Mouse (Mus musculus) heart, postnatal 4 days (tissue): ENCODE data around the gene Mgrn1. TPM values are rescaled to one million over a fixed set of nuclear protein-coding genes. Genes with fewer than 3 reads are reported as not detected.

Experiments used
- DNase-seq: peaks from one replicate; pipeline ENCODE4 v3.0.0; 2021
- total RNA-seq, 2 experiments: library from RNA; stranded (reverse); gene quantifications; 2 replicates each; pipeline ENCODE4 v1.2.3; 2021

Gene Mgrn1
- 100 to 1,000 TPM; 170 to 187 TPM for total RNA-seq

DNA sequence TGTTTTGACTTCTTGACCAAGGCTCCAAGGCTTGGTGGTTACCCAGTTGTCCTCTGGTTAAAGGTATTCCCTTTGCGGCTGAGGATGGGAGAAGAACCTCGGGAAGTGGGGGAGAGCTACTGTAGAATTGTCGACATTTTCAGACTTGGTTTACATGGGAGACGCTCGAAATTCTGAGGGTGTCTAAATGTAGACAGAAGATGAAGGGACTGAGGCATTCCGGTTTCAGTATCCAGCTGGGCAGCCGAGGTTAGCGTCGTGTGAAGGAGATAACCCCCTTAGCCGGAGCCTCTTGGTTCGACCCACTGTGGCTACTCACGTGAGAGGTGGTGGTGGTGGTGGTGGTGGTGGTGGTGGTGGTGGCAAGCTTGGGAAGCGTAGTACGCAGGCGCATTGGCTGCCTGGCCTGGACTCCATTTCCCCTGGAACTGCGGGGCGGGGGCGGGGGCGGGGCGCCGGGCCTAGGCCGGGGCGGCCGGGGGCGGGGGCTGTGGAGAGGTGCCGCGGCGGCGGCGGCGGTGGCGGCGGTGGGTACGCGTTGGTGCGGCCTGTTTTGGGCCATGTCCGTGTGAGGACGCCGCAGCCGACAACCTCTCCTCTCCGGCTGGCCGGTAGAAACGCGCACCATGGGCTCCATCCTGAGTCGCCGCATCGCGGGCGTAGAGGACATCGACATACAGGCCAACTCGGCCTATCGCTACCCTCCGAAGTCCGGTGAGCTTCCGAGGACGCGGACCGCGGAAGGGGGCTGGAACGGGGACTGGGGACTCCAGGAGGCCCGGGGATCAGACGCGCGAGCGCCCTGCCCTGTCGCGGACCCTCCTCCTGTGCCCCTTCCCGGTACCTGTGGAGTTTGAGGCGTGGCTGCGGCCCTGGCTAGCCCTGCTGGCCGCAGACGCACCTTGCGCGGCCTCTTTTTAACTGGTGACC lies at the start of gene Mgrn1:
Gene Mgrn1 (plus strand): TSS at position 490 of the 930 bp plus-strand sequence.
- peak; percentile 90 for DNase-seq

DNA sequence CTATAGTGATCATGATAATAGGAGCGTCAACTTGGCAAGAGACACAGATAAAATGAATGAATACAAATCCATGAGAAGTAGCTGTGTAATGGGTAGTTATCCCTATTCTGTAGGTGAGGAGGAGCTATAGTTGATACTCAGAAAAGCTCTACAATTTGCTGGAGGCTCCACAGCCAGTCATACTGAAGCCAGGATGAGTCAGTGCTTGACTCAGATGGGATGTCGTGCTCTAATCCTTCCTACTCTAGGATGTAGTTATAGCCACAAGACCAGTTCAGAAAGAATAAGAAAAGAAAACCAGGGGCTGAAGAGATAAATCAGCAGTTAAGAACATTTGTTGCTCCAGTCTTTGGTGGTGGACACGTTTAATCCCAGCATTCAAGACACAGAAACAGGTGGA lies 48.4 kb upstream of the Mgrn1 start:
- no peak for DNase-seq

DNA sequence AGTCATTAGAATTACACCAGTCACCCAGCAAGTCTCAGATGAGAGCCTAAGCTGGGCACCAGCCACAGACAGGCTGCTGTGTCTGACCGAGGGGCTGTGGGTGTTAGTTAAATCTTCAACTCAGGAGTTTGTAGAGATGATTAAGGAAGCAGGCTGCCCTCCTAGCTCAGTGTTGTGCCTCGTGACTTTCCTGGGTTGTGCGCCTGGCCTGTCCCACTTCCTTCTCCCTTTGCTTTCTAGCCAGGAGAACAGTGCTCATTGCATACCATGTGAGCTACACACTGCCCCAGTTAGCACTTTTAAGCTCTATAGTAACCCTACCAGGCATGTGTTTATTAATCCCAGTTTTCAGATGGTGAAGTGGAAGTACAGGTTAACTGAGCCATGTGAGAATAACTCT lies 46.5 kb upstream of the Mgrn1 start:
- no peak for DNase-seq

DNA sequence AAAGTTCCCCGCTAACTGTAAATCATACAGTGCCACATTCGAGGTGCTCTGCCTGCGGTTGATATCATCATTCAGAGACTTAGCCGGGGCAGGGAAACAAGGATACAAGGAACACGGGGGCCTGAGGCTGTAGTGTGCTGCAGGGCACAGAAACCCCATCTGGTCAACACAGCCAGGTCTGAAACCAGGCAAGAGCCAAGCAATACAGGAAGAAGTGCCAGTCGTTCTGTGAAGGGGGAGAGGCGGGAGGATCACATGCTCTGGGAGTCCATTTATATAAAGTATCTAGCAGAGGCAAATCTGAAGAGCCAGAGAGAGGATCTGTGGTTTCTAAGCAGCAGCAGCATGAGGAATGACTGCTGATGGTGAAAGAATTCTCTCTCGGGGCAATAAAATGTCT lies 45.8 kb upstream of the Mgrn1 start:
- no peak for DNase-seq

DNA sequence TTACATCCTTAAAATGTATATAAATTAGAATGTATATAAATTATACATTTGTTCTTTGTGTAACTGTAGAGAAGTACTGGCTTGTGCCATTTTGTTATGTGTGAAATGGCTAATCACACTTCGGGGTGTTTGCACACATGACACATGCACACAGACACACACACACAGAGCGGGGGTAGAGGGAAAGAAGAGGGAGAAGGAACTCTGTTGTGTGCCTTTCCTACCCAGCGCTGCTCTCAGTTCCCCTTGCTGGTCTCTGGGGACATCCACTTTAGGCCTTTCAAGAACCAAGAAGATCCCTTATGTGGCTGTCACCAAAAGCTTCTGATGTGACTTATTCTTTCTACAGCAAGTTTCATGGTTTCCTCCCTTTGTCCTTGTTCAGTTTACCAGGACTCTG lies 39.0 kb upstream of the Mgrn1 start:
- no peak for DNase-seq

DNA sequence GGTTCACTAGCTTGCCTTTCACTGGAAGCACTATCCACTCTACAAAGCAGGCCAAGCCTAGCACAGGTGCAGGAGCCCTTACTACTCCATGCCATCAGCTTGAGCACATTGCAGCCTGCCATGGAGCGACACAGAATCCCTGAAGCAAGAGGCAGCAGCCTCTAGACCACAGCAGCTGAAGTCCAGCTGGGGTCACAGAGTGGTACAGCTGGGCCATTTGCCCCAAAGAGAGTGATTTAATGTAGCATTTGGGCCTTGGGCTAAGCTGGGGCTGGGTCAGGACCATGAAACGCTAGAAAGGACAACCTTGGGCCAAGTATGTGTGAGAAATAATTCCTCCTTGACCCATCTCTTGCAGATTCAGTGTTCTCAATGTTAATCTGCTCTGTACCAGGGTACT lies 38.0 kb upstream of the Mgrn1 start:
- no peak for DNase-seq

DNA sequence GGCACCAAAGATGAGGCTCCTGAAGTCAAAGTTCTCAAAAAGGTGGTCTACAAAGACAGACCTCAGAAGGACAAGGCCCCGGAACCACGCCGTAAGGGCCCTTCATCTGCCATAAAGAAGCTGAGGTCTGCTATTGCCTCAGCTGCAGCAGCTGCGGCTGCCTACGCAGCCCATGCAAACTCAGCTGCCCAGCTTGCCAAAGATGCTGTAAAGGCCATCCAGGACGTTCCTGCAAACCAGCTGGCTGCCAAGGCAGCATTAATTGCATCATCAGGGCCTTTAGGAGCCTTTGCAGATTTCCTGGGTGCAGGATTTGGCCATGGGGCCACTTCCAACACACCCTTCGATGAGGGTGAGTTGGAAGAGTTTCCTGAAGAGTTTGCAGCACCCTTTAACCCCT lies 35.7 kb upstream of the Mgrn1 start:
- DNase-seq, result no peak

DNA sequence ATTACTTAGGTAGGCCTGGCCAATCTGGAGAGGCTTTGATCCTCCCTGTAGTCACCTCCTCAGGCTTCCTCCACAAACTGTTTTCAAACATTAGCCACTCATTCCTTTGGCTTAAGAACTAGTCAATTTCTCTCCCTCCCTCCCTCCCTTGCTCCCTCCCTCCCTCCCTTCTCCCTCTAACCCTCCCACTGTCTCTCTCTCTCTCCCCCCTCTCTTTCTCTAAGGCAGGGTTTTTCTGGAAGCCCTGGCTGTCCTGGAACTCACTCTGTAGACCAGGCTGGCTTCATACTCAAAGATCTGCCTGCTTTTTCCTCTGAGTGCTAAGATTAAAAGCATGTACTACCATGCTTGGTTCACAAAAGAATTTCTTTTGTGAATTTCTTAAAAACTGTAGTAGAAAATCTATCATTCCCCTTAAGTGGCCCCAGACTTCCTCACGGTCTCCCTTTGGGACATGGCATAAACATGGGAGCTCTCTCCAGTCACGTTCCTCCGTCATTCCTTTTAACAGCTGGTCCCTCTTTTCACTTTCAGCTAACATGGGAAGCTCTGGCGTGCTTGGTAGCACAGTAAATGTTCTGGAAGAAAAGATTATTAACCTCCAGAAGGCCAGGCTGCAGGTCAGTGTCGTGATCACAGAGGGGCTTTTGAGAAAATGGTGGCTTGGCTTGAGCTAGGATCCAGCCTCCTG lies 35.0 kb upstream of the Mgrn1 start:
- DNase-seq, result no peak

DNA sequence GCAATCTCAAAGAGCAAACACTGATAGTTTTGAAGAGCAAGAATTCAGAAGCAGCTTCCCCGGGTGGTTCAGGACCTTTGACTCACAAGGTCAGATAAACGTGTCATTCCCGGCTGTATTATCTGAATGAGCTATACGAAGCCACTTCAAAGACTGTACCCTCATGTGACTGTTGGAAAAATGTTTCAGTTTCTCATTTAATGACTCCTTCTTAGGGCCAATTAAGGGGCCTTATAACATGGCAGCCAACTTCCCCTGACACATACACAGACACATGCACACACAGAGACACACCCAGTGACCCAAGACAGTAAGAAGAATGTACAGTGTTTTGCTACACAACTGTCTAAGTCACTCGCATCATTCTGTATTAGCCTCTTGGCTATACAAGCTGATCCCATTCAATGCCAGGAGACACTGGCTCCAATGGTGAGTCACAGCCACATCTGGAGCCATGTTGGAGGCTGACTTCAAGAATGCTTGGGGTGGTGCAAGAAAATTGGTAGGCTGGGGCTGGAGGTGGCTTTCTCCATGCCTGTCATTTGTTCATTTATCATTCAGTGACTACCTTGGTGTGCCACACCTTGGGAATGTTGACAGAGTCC lies 30.9 kb upstream of the Mgrn1 start:
- DNase-seq, result no peak

DNA sequence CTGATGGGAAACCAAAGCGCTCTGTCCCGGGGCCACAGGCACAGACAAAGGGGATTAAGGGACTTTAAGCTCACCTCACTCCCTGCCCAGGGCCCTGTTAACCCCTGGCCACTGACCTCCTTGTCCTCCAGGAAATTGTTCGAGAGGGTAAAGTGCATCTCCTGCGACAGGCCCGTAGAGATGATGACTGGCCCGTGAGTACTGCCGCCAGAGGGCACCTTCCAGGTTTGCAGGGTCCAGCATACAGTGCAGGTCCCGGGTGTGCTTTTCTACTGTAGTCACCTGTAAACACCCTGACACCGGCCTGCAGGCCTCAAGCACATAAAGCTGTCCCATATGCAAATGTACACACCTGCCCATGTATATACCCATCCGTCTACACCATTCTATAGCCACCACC lies 24.7 kb upstream of the Mgrn1 start:
- no peak for DNase-seq

DNA sequence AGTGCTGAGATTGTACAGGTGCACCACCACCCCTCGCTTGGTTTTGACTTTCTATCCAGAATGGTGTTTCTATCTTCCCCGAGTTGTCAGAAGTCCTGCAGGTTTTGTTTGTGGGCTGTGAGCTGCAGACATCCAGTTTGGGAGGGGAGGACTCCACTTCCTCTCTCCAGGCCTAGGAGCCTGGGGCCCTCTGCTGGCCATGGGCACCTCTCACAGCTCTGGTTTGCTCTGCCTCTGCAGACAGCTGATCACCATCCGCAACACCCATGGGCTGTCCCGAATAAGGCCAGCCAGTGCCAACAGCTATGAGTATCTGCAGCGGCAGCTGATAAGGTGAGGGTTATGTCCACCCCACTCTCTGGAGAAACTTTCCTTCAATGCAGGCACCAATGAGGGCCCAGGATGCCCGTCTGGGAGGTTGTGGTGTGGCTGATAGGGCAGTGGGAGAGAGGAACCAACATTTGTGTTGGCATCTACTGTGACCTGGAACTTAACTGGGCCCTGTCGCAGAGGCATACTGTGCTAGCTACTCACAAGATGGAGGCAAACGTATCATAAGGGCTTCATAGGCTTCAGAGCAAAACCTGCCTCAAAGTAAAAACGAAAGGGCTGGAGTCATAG lies 23.1 kb upstream of the Mgrn1 start:
- peak; percentile 86 for DNase-seq

DNA sequence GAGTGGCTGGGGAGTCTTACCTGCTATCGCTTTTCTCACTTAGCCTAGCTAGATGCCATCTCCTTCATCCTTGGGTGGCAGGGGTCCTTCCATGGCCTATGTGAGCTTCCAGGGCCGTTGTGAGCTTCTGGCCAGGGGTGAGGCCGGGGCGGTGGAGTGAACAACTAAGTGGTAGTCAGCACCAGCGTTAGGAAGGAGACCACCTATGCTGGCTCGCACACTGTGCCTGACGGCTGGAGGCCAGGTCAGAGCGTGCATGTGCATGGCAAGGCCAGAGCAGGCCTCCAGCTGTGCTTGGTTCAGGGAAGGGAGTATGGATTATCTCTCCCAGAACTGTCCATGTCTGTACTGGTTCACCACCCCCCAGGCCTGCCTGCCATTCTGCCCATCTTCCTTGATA lies 22.3 kb upstream of the Mgrn1 start:
- DNase-seq, result no peak

DNA sequence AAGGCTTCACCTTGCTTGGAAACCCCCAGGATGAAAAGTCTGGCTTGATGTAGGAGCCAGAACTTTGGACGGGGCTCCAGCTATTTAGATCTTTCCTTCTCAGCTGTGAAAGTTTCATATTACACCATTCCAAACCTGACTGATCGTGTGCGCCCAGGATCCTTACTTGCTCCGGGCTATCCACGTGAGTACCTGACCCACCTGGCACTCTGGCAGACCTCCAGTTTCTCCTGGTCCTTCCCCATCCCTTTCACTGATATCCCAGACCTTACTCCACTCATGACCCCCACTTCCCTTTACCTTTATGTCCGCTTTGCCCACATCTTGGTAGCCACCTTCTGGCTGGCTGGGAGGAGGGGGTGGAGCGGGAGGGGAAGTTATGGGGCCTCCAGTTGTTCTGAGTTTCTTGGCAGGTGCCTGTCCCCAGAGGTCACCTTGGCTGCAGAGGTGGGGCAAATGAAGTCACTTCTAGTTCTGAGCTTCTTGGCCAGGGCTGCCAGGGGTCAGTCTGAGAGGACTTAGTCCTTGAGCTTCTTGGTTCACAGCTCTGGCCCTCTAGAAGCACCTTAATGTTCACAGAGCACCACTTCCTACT lies 19.9 kb upstream of the Mgrn1 start:
- no peak for DNase-seq

DNA sequence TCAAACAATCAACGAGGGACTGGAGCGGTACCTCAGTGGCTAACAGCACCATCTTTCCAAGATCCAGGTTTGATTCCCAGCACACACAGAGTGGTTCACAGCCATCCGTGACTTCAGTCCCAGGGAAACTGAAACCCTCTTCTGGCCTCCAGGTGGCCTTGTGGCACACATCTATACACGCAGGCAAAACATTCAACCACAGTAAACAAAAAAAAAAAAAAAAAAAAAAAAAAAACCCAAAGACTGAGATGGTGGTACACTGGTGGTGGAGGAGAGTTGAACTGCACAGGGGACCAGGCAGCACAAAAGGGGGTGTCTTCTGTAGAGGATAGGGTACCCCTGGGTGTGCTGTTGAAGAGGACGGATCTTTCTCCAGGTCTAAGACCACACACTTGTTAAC lies 15.6 kb upstream of the Mgrn1 start:
- no peak for DNase-seq

DNA sequence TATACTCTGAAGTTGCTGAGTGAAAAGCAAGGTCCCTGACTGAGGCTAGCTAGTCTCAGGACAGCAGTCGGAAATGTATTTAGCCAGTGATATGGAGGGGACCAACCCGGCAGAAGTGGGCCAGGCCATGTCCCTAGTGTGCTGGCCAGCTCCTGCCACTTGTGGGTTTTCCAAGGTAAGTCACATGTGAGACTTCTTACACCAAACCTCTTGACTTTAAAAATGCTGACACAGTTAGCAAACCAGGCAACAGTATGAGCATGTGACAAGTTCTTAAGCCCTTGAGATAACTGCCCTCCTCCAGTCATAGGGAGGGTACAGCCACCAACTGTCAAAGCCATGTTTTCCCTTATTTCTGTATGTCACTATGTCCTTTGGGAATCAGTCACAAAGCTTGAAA lies 14.1 kb upstream of the Mgrn1 start:
- DNase-seq, result no peak

DNA sequence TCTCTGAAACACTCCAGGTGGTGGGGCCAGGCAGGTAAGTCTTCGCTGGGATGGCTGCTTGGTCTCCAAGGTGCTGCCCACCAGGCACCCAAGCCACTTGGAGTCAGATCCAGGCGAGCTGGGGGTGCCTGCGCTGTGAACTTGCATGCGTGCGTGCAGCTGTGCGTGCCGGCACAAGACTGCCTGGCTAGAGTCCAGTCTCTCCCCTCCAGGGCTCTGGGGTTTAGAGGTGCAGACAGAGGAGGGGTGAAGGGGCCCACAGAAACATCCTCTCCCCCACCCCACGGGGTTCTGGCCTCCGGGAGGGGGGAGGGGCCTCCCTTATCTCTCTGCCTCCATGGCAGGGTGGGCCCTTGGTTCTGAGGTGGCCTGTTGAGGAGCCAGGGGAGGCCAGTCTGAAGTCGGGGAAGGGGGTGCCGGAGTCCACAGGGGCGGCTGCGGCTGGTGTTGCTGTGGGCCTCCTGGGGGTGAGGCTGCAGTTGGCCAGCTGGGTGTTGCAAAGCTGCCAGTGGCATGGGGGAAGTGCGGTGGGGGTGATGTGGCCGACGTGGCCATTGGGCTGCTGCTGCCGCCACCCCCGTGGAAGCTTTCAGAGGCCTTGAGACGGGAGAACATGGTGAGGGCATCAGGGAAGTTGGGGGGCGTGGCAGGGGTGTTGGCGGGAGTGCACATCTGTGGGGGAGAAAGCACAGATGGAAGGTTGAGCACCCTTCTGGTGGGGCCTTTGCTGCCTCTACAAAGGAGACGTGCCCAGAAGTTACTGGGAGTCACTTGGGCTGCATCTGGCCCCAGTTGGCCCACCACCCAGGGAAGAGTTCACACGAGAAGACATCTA lies 10.6 kb upstream of the Mgrn1 start:
- DNase-seq, result peak; percentile 25

DNA sequence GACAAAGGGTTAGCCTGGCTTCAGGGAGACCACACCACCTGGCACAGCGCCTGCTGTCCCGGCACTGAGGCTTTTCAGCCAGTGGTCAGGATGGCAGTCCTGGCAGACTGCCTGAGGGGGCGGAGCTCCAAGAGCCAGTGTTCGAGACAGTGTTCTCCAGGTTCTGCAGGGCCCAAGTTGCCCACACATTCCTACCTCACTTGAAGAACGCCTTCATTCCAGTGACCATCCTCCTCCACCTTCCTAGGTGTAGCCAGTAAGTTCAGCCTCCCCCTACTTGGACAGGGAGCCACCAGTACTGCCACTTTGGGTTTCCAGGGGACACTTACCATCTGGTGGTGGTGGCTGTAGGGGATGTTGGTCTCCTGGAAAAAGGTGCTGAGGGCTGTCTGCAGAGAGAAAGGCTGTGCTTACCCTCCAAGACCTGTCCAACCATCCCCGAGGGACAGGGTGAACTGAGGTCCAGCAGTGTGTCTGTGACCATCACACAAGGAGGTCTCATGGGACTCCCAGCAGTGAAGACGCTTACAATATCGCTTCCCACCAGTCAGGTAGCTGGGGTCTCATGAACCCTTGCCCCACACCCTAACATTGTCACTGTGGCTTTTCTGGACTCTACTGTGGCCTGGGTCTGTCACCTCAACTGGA lies 9.9 kb upstream of the Mgrn1 start:
- DNase-seq, result peak; percentile 79

DNA sequence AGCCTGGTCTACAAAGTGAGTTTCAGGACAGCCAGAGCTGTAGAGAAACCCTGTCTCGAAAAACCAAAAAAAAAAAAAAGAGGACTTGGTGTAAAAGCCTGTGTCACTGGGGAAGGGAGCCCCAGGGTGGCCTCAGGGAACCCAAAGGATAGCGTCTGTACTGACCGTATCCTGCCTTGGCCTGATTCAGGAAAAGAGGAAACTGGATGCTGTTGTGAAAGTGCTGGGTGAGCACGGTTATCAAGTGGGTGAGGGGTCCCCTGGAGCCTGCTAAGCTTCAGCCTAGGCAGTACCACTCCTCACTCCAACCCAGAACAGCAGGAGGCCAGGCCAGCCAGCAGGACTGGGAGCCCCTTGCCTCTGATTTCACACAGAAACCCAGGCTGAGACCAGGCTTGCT lies 8.9 kb upstream of the Mgrn1 start:
- no peak for DNase-seq

DNA sequence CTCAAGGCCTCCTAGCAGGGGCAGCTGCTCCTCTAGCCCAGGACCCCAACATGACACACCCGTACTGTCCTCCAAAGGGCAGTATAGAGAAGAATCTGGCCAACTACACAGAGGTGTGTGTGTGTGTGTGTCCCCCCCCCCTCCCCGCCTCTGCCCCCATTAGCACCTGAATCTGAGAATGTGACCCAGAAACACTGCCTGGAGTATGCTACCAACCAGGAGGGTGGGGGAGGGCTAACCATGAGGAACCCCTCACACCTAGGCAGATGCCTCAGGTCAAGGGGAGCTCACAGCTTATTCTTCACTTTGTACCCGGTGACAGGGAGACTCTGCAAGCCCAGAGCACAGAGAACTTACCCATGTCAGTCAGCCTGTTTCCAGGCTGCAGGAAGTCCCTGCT lies 8.3 kb upstream of the Mgrn1 start:
- DNase-seq, result no peak

DNA sequence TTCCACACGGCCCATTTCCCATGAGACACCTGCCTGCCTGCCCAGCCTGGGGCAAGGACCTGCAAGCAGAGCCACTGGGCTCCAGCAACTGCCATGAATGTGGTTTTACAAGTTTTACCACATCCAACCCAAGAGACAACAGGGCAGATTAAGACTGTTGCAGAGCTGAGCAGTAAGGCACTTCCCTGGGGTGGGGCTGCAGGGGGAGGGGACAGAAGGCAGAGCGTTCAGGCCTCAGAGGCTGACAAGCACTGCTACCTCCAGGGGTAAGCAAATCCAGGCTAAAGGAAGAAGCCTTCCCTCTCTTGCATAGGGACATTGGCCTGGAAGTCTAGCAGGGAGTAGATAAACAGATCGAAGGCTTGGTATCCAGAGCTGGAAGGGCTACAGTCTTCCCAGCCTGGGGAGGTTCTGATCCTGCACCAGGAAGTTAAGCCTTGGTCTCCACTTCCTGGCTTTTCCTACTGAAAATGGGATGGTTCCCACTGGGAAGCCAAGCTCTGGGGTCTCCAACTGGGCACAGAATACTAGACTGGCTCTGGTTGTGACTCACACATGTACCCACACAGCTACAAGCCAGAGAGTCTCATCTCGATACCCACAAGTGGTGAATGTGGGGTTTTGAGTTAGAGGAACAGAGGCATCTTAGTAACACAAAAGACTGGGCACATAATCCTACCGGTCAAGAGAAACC lies 7.7 kb upstream of the Mgrn1 start:
- DNase-seq, result peak; percentile 31
